Mouse (Mus musculus): ENCODE results near the gene Rerg.

DNA sequence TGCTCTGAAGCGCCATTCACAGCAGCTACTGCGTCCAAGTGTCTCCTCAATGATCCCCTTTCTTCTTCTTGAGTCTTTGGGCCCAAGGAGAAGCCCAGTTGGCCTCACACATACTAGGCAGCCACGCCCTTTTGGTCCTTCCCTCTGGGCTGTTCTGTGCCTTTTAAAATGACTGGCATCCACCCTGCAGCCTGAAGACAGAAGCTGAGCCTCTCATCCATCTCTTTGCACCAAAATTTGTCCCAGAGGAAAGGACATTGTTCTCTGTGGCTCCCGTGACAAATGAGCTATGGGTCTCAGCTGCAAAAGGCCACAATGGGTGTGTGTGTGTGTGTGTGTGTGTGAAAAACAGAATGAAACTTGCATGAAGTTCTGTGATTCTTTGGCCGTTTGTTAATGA lies 109.7 kb downstream of the Rerg start:
- no peak for TF ChIP-seq ZC3H11A (IDR thresholded peaks at IDR 0.05; ENCODE audit: borderline replicate concordance, low read depth, low read length)
- no peak for TF ChIP-seq CHD2 (IDR thresholded peaks at IDR 0.05; ENCODE audit: low read depth, low read length)
- TF ChIP-seq ZNF384 (IDR thresholded peaks at IDR 0.05; ENCODE audit: low read depth, low read length): no peak
- TF ChIP-seq HCFC1 (IDR thresholded peaks at IDR 0.05; ENCODE audit: borderline replicate concordance, insufficient read depth, low read length): no peak
- no peak for TF ChIP-seq MAFK (IDR thresholded peaks at IDR 0.05; ENCODE audit: insufficient read depth, low read depth, low read length)
